Mouse (Mus musculus) MEL-GATA-1-ER (cell line): Measurements from ENCODE around the gene Hoxa13.

ENCODE experiments used
- DNase-seq: peaks from one replicate; pipeline ENCODE4 v3.0.0-alpha.2; 2012; ENCODE audit warnings: low read depth; ENCODE audit errors: extremely low read depth

The Hoxa13 gene

DNA sequence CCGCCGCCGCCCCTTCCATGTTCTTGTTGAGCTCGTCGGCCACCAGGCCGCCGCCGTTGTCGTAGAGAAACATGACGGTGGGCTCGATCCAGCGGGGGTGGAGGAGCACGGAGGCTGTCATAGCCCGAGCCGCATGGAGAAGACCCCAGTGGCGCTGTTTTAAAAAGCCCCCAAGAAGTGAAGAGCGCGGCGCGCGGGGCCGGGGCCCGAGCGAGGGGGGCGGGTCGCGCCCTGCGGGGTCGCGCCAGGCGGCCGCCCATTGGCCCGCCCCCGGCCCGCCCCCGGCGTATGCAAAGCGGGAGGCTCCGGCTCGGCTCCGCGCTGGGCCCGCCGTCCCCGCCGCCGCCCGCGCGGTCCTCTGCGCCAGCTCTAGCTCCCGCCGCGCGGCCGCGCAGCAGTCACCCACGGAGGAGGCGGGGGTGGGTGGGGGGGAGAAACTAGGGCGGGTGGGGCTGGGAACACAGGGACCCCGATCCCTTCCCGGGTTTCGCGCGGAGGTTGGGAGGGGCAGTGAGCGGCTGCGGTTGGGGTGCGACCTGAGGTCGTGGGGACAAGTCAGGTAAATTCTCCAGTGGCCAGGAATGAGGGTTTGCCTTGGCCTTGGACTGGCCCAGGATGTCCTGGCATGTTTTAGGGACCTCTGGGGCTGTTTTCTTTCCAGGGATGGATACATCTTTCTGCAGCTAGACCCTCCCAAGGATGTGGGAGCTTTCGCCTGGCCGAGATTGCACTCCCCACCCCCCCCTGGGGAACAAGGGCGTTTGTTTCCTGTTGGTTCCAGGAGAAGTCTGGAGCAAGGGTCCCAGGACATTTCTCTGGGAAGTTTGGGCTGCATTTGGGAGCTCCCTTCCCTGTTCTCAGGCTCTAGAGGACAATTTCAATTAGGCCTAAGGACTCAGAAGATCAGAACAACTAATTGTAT lies at the start of gene Hoxa13:
Gene Hoxa13, minus strand, starts transcription at position 227 of the 922 bp plus-strand sequence.
- DNase-seq: no peak

DNA sequence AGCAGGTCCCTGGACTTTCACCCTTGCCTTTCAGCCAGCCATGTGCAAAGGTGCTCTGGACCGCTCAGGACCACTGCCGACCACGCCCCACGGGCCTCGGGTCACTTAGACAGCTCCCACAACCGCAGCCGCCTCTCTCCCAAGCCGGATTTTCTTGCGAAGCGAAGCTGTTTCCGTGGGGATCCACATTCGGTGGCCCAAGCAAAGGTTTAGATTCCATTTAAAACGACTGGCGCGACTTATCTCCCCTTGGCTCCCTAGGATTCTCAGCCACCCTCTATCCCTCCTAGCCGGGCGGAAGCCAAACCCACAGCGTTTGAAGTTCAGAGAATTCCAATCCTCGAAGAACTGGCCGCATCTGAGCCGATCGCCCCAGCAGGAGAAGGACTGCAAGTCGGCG lies 49.7 kb upstream of the Hoxa13 start:
- DNase-seq: no peak

DNA sequence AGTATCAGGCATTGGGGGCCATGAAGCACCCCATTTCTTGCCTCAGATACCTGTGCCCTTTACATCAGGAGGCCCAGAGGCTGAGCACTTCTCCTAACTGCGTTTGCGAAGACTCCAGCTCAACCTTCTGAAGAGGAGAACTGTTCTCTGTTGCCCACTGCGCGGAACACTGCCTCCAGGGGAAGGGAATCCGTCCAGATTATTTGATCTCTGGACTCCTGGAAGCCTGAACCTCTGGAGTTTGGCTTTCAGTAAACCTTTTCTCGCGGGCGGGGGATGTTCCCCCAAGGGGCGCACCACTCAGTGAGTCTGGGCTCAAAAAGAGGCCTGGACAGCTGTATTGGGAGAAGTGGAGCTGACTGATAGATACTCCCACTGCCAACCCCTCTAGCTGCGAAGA lies 49.1 kb upstream of the Hoxa13 start:
- no peak for DNase-seq

DNA sequence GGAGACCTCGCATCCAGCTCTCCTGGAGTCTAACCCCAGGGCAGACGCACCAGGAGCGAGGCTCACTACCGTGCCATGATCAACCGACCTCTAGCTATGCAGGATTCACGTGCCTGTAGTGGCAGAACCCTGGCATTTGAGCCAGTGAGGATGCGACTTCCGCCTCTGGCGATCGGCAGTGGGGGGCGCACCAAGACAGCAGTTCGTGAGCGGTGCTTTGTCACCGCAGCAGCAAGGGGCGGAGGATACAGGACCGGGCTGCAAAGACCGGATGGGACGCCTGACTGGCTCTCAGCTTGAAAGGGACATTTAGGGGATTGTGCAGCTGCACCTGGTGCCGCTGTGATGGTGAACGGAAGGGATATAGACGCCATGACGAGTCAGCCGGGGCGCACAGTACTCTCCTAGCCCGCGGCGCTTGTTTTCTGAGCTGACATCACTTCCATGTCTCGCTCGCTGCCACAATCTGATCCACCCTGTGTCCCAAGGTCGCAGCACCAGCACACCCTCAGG lies 45.3 kb upstream of the Hoxa13 start:
- DNase-seq: no peak

DNA sequence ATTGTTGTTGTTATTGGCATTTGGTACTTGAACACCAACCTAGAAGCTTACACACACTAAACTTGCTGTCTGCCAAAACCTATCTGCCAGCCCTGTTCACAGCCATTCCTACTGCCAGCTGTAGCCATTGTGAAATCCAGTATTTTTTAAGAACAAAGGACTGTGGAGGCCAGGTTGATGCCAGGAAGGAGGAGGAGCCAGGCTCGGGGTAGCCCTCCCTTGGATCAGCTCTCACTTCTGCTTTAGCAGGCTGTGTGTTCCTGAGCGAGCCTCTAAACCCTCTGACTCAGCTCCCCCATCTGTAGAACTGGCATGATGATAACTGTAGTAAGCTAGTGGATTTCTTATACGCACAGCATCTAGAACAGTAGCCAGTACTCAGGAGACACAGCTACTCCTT lies 42.7 kb upstream of the Hoxa13 start:
- DNase-seq: no peak

DNA sequence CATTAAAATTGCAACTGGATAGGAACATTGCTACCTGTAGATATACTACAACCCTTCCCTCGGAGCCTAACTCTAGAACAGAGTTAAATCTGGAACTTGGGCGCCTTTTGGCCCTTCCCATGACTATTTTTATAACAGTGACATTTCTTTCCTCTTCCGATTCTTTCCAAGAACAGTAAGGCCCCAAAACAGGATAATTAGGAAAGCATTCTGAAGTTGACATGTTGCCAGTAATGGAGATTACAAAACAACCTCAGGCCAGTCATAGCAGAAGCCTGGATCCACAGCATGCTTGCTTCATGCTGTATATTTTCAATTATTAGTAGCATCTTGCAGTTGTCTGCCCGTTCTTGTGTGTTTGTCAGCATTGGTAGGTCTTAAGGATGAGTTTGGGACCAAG lies 40.1 kb upstream of the Hoxa13 start:
- no peak for DNase-seq

DNA sequence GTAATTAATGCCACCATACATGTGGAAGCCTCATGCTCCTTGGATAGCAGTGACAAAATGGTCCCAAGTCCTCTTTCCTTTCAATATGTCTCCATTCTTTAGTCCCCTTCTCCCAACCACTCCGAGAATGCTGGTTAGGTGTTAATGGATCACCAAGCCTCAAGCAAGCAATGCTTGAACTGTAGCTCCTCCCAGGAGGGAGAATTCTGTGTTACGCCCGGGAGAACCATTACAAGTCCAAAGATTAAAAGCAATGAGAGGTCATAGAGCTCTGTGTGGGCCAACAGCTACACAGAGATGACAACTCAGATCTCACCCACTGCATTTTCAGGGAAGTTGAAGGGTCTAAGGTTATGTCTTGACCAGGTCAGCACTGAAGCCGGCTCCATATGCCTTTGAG lies 37.8 kb upstream of the Hoxa13 start:
- no peak for DNase-seq

DNA sequence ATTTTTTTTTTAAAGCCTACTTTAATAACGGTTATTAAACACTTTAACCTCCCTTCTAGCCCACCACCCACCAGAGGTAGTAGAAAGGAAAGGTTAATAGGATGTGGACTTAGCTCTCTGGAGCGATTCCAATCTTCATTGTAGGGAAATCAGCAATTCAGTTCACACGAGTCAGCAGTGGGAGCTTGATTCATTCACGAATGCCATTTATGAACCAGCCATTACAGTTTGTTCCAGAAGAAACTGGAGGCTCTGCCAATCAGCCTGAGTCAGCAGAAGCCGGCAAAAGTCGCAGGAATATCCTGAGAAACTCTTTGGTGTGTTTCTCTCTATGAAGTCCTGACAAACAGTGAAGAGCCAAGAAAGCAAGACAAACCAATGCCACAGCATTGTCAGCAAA lies 33.9 kb upstream of the Hoxa13 start:
- DNase-seq: no peak

DNA sequence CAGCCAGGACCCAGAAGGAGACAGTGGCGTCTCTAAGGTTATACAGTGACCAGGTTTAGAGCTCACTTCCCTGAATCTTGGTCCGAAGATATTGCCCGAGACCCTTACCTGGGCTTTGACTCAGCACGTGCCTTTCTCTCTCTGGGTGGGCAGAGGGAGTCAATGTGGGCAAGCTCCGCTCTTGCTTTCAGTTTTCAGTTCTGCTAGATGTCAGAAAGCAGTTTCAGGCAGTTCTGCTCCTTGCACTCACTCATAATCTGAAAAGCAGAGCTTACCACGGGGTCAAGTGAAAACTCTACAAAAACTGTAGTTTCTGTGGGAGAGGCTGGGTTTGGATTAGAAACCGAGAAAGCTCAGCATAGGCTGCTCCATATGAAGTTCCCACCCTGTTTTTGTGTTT lies 31.6 kb upstream of the Hoxa13 start:
- no peak for DNase-seq

DNA sequence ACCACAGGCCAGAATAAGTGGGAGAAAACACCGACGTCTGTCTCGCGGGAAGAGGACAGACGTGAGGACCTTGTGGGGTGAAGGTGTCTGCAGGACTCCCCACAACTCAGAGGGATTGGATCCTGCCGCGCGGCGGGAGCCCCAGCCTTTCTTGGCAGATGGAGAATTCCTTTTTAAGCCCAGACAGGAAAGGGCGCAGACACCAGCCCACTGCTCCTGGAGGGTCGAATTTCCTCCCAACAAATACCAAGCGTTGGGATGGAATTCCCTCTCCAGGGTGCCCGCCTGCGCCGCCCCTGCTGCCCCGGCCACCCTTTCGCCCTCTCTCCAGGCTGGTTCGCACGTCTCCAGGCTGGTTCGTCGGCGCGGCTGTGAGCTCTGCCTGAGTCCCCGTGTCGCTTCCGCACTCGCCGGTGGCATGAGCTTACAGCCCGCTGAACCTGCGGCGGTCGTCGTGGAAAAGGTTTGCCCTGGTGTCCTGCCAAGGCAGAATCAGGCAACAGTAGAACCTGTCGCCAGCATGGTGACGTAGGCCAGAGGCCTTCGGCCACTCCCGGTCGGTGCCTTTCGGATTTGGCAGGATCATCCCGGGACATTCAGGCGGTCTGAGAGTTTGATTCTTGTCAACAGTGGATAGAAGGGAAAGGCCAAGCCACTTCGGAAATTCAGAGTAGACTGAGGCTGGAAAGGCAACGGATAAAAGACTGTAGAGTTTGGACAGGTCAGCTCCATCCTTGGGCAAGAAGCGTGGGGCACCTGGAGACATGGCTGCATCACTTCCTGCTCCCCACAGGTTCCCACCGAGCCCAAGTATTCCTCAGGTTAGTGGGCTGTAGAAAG lies 30.6 kb upstream of the Hoxa13 start:
- no peak for DNase-seq

DNA sequence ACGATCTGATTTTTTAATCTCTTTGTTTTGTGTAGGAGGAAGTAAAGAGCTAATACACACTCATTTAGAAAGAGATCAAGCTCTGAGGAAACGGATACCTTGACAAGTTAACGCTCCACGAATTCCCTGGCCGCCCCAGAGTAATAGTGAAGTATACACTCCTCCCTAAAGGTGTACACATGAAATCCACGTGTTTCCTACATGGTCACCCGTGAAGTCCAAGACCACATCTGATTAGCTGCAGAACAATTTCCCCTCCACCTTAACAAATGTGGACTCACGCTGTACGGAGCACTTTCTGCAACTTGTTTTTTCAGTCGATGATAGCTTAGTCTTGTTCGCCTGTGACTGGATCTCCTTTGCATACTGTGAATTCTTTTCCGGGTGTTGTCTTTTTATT lies 29.5 kb upstream of the Hoxa13 start:
- no peak for DNase-seq

DNA sequence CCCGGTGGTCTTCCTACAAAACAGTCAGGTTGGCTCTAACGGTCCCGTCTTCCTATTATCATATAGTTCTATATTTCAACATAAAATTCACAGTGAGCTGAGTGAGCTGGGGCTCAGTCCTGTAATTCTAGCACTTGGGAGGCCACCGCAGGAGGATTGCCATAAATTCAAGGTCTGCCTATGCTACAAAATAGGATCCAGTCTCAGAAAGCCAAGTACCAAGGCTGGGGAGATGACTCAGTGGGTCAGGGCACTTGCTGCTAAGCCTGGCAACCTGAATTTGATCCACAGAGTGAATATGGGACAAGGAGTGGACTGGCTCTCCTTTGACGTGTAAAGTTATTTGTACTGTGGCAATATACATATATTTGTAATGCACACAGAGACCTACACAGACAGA lies 23.2 kb upstream of the Hoxa13 start:
- no peak for DNase-seq

DNA sequence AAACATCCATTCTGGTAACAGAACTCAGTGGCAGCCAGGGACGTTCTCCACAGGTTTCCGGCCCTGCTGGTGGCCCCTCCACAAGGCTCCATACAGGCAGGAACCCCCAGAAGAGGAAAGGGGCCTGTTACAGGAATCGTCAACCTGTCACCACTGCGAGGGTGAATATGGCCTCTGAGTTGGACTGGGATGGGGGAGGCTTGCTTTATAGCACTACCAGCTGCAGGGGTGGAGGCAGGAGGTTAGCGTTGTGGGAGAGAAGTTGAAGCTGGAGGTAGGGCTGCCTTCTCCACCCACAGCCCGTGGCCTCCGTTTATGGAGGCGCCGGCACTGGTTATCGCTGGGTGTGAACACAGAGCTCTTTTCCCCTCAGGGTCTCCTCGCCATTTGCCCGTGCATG lies 20.4 kb upstream of the Hoxa13 start:
- DNase-seq: no peak

DNA sequence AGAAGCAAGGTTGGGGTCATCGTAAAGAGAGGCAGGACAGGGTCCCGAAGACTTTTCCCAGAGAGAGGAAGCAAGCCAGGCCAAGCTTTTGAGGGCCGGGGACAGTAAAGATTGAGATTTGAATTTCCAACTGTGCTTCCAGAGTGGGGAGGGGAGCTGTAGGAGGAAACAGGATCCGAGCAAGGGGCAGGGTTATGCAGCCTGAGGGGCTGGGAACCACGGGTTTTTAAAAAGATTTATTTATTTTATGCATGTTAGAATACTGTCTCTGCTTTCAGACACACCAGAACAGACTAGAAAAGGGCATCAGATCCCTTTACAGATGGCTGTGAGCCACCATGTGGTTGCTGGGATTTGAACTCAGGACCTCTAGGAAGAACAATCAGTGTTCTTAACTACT lies 16.2 kb upstream of the Hoxa13 start:
- no peak for DNase-seq

DNA sequence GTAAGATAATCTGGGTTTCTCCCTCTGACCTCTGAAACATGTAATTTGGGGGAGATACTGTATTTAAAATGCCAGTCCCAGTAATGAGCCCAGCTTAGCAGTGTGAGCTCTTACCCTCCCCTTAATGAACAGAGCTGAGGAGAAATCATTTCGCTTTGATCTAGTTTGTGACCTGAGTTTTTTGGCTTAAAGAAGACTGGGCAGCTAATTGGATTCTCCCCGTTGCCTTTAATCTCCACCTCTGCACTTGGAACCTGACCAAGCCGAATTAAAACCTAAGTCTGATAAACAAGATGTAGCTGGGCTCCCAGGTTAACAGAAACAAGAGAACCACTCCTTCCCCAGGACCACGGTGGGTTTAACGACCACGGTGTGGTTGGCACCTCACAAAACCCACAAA lies 15.7 kb upstream of the Hoxa13 start:
- DNase-seq: no peak

DNA sequence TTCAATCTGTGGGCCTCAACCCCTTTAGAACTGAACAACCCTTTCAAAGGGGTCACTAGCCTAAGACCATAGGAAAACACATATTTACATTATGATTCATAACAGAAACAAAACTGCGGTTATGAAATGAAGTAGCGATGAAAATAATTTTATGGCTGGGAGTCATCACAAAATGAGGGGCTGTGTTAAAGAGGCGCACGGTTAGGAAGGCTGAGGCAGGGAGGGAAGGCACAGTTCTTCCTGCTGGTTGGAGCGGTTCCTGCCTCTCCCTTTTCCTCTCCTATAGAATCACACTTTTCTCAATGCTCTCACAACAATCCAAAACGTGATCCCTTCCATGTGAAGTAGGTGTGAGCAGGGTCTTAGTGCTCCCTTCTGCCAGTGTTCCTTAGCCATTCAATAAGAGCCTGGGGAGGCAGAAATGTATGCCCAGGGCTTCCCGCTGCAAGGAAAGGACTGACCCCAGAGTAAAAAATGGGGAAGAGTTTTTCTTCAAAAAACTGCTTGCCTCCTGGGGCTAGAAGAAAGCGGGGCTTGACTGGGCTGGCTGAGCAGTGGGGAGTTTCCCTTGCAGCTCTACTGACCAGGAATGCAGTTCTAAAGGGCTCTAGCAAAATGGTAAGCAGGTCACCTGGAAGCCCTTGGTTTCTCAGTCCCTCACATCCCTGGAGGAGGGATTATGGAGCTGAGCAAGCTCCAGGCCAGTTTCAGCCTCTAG lies 15.0 kb upstream of the Hoxa13 start:
- no peak for DNase-seq

DNA sequence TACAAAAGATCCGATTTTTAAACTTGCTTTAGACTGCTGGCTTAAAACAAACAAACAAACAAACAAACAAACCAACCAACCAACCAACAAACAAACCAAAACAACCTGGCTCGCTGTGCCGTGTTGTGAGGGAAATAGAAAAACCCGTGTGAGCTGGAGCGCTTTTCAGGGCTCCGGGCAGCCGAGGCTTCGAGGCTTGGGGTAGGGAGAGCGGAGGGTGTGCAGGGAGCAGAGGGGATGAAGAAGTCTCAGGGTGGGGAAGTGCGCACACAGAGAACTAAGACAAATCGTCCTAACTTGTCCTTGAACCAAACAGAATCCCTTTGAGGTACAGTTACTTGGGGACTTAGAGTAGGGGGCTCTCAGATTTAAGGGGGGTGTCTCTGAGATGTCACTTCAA lies 13.9 kb upstream of the Hoxa13 start:
- DNase-seq: no peak

DNA sequence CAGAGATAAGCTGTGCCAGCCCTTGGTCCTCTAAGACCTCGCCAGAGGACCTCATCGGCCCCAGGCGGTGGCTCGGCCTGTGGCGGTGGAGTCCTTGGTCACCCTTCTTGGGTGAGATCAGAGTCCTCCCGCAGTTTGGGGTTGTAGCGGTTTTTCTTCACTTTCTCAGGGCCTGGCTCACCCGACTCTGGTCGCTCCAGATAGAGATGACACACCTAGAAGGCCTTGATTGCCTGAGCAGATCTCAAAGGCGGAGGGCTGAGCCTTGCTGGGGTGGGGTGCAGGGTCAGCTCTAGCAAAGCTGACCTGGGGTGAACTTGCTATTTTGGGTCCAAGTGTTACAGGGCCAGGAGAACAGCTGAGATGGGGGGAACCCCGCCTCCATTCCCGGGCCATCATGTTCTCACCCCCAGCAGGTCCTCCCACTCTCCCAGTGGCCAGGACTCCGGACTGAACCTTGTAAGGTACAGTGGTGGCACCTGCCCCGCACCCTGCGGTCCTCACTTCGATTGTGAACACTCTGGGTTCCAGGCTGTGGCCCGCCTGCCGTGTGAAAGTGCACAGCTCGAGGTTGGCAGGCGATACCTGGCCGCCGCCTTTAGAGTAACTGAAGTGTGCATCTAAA lies 13.1 kb upstream of the Hoxa13 start:
- DNase-seq: no peak

DNA sequence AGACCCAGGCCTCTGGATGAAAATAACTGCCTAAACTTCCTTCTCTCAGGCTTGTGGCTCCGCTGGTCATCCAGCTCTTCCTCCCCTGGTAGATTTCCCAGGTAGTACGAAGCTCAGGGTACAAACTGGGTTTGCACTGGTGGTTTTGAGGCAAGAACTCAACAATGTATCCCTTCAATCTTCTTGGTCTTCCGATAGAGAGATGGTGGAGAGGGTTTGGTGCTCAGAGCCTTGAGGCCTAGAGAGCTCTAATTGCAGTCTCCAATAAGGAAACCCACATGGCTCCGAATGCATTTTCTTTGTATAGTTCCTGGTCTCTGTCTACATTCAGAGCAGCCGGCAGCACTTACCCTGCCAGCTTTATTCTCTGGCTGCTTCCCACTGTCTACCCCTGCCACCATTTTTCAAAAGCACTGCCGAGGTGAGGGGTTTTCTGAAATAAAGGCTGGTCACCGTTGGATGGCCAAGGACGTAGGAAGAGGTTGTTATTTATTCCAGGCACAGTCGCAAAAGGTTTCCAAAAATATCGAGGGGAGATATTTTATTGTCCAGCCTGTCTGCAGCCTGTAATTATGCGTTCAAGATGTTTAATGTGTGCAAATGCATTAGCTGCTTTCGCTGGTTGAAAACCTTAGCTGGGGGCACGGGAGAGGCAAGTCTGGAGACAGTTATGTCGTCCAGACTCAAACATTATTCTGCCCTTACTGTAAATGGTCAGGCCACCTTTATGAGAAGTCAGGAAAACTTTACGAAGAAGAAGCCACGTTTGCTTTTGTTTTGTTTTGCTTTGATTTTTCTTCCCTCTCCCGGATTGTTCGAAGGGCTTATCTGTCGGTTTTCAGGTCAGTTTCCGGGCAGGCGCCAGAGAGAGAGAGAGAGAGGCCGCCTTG lies 12.3 kb upstream of the Hoxa13 start:
- DNase-seq: no peak
